Mouse (Mus musculus) urinary bladder, adult 2 months (tissue): ENCODE results near the gene Pmch. TPM values are rescaled to one million over a fixed set of nuclear protein-coding genes. Genes with fewer than 3 reads are reported as not detected.

Experiments
- DNase-seq: peaks from one replicate; pipeline ENCODE4 v3.0.0; 2022; ENCODE audit warnings: low spot score
- polyA plus RNA-seq: library from polyadenylated mRNA; depleted of rRNA; stranded (reverse); fragments of >200 nt; gene quantifications from 2 replicates; pipeline ENCODE4 v1.2.3, GENCODE M21; 2012; rRNA removed

Gene Pmch
- polyA plus RNA-seq, result not detected in 2 replicates

DNA sequence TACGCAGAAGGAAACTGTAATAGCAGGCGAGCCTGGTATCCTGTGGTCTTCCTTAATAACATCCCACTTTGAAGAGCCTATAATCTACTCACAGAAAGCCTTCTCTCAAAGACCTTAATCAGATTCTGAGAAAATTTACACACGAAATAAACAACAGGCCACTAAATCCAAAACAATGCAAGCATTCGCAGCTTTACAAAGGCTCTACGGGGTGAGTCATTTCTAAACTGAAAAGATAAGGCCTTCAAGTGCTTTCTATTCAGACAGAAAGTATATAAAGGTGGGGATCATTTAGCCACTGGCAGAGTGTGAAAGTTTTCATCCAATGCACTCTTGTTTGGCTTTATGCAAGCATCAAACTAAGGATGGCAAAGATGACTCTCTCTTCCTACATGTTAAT, at the start of gene Pmch:
Gene Pmch, plus strand, starts transcription at position 301 of the 400 bp plus-strand sequence.
- DNase-seq, result no peak

DNA sequence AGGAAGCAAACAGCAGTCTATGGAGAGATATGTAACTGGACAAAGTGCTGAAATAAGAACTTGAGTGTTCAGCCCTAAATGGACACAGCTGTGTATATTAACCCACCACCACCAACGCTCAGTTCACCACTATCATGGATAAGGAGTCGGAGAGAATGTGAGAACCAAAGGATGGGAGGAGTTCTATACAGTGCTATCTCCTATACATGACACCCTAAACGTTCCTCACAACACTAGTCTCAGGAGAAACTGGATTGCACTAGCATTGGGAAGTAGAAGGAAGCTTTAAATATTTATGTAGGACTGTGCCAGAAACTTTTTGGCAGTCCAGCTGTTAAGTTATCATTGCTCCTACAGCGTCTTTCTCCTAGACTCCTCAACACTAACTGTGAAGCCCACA, 46.6 kb upstream of the Pmch start:
- no peak for DNase-seq

DNA sequence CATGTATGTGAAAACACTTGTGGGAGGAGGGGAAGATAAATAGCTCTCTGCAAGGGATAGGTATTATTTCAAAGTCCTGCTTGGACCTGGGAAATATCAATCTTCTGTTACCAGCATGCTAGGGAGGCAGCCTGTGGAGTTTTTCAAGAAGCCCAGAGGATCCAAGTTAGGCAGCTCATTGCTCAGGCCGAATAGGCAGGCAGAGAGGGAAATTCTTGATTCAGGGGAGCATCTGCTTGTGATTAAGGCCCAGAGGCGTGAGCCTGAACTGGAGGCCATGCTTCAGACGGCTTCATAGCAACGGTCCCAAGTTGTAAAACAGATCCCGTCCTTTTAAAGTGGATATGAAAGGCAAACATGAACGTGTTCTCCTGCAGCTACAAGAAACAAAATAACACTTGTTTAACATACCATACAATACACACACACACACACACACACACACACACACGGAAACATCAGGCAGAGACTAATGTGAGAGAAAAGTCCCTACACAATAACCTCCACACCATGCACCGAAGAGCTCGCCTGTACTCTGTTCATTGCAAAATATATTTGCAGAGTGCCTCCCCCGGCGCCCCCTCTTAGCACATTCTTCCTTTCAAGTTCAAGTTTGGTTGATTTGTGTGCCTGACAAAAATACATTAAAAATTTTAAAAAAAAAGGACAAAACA, 44.6 kb upstream of the Pmch start:
- DNase-seq, result no peak

DNA sequence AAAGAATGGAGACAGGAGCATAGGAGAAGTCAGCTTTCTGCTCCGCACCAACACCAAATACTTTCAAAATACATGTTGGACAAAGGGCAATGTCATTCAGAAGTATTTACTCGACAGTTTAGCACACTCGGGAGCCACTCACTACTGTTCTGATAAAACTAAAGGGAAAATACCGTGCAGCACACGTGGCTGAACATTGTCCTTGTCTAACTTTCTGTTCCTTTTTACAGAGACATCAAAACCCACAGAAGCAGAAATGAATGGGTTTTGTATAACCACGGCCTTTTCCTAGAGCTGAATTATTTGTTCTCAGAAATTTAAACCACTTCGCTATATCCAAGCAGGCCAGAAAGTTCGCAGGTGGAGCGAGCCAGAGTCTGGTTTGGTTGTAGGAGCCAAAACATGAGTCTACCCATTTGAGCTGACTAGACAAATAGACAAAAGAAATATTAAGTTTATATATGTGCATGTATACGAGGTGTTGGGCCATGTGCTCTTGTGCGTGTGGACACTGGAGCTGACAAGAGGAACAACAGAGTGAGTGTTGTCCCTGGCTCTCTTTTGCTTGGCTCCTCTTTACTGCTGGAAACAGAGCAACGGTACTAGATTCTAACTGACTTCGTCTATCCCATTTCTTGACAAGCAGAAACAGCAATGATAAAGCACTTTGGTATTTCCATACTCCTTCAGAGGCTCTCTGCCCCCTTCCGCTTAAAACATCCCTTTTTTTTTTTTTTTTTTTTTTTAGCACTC, 36.5 kb upstream of the Pmch start:
- no peak for DNase-seq

DNA sequence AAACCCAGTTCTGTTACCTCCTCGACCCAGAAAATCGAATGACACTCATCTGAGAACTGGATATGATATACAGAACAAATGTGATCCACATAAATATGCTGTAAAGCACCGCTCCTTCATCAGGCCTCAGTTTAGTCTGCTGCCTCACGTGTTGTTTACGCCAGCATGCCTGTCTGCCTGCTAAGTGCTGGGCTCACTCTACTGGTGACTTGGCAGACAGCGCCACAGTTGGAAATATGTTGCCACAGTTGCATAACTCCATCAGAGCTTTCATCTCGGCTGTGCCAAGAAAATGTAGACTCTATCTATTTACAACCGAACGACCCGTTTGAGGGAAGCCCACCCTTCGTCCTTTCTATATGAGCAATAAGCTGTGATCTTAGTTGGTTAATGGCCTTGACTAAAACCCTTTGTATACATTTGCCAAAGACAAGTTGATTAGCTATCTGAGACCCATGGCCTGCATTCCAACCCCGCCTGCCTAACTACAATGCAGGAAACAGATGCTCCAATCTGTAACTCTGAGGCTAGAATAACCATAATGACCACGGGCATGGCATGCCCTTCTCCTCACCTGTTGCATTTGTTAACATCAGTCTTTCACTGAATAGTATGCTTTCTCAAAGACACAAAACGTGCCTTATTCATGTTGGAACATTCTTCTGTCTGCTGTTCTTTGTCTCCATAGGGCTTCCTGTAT, 33.8 kb upstream of the Pmch start:
- no peak for DNase-seq

DNA sequence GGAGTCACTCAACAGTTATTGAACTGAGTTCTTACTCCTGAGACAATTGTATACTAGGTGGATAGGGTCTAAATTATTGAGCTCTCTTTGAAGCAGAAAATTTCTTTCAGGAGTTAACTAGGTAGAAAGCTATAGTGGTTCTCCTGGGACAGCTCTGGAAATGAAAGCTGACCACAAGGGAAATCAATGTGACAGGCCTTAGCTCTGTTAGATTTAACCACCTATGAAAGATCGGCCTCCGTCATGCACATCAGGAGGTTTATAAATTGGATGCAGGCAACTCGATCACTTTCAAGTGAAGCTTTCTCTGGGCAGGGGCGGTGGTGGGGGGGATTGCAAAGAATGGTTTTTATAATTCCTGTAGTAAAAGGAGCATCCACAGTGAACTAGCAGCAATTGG, 27.4 kb upstream of the Pmch start:
- DNase-seq, result no peak

DNA sequence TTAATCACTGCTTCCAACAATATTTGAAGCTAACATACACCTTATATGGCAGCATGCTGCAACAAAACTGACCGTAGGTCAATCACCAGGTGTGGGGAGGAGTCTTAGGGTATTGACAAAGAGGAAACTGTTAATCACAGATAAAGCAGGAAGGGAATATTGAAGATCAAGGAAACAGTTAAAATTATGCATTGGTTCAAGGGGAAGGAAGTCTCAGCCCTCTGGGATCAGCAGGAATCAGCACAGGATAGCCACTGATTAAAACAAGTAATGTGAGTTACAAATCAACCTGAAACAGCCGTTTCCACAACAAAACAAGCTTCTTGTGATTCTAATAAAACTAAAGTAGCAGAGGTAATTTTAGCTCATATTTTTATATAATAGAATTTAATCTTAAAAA, 26.0 kb upstream of the Pmch start:
- DNase-seq, result no peak

DNA sequence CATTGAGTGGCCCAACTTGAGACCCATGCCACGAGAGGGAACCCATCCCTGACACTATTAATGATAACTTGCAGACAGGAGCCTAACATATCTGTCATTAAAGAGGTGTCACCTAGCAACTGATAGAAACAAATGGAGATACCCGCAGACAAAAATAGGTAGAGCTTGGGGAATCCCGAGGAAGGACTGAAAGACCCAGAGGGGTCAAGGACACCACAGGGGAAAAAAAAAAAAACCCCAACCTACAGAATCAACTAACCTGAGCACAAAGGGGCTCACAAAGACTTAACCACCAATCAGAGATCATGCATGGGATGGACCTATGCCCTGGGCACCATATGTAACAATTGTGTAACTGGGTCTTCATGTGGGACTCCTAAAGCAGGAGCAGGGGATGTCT, 23.5 kb upstream of the Pmch start:
- no peak for DNase-seq

DNA sequence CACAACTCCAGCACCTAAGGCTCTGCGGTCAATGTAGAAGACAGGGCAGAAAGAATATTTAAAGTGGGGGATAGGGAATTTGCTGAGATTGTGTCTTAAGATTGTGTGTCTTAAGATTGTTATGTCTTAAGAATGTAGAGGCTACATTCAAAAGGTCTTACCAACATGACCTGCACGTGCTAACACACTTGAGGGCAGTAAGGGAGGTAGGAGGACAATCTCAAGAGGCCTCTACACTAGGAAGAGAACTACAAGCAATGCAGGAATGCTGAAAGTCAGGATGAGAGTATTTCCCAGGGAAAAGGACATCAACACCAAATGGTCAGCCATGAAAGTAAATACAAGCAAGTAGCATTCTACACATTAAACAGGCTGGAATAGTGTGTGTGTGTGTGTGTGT, 15.3 kb downstream of the Pmch start:
- no peak for DNase-seq

DNA sequence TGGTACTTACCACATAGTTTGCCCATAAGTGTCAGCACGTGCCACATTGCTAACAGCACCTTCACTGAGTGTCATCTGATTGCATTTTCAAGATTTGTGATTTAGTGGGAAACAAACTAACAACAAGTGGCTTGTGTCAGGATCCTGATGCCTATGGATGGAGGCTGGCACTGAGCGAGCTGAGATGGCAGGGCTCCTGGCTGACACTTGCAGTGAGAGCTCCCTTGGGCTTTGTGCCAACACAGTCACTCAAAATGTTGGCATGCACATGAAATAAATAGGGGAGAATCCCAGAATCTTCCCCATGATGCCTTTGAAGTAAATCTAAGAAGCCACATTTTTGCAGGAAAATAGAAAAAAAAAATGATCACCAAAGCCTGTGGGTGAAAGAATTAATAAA, 22.4 kb downstream of the Pmch start:
- no peak for DNase-seq

DNA sequence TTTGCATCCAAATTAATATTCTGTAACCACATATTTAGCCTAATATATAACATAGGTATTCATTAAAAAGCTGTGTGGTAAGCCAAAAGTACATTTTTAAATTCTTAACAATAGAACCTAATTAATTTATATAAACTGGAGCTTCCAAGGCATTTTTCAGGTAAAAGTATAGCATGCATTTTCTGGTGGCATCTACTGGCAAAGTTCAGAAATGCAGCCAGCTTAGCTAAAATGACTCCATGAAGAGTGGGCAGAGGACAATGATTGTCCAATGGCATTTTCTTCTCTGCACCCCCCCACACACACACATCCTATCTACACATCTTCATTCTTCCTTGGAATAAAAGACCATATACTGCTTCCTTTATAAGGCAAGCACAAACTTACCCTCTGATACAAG, 28.8 kb downstream of the Pmch start:
- DNase-seq, result no peak

DNA sequence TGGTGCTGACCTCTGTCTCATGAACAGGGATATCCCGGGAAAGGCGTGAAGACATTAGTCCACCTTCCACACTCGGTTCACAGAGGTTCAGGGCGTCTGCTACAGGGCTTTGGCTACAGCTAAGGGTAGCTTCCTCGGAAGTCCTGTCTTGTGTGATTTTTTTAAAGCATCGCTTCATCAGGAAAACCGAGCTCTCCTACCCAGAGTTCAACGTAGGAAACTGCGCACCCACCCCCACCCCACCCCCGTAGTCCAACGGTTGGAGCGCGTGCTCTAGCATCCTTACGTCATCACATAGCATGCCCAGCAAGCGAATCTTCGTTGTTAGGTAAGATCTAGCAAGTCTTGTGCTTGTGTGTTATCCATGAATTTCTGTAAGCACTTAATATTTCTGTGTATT, 44.8 kb downstream of the Pmch start:
- DNase-seq, result no peak

Other genes with a start within 250 kb of the Pmch start
- gene Igf1, start 232.8 kb upstream of the Pmch start, polyA plus RNA-seq, result 33.7 and 35.3 TPM in 2 replicates
- gene Parpbp, start 55.9 kb downstream of the Pmch start, polyA plus RNA-seq, result 0.46 and 0.58 TPM in 2 replicates
- 13.8 and 17.4 TPM in 2 replicates for gene Nup37, start 55.9 kb downstream of the Pmch start, polyA plus RNA-seq
- 47.0 and 50.1 TPM in 2 replicates for gene Washc3, start 110.0 kb downstream of the Pmch start, polyA plus RNA-seq